Mouse (Mus musculus) intestine, embryonic 16.5 days (tissue): Measurements from ENCODE around the gene Wipf3. TPM values are rescaled to one million over a fixed set of nuclear protein-coding genes. Genes with fewer than 3 reads are reported as not detected.

Experiments
- ATAC-seq: fragments of 200-750 bp; cut with Nextera tagmentation; 2 replicates; pipeline ENCODE4 v1.8.0; 2017; ENCODE audit warnings: moderate TSS enrichment, moderate library complexity
- H3K27ac ChIP-seq: fragments of 300-500 bp; sonication (generic); 2 replicates; pipeline ENCODE4 v1.5.1; 2014; ENCODE audit warnings: mild to moderate bottlenecking, low read length
- H3K27me3 ChIP-seq: fragments of 300-500 bp; sonication (generic); replicated peaks from 2 replicates; pipeline ENCODE4 v1.6.1; 2014; ENCODE audit warnings: low read length, control low read depth, mixed read lengths; ENCODE audit not compliant: control insufficient read depth, insufficient read depth
- H3K36me3 ChIP-seq: fragments of 300-500 bp; sonication (generic); 2 replicates; pipeline ENCODE4 v1.6.1; 2014; ENCODE audit warnings: low read length, control low read depth; ENCODE audit not compliant: control insufficient read depth, insufficient read depth
- H3K4me1 ChIP-seq: fragments of 300-500 bp; sonication (generic); 2 replicates; pipeline ENCODE4 v1.6.1; 2014; ENCODE audit warnings: low read length, control low read depth, mixed read lengths; ENCODE audit not compliant: control insufficient read depth, insufficient read depth
- H3K4me2 ChIP-seq: fragments of 300-500 bp; sonication (generic); 2 replicates; pipeline ENCODE4 v1.6.1; 2014; ENCODE audit warnings: low read depth, low read length, control low read depth
- H3K4me3 ChIP-seq: fragments of 300-500 bp; sonication (generic); 2 replicates; pipeline ENCODE4 v1.5.1; 2014; ENCODE audit warnings: mild to moderate bottlenecking, low read length
- H3K9ac ChIP-seq: fragments of 300-500 bp; sonication (generic); 2 replicates; pipeline ENCODE4 v1.6.1; 2014; ENCODE audit warnings: low read depth, low read length
- H3K9me3 ChIP-seq: fragments of 300-500 bp; sonication (generic); 2 replicates; pipeline ENCODE4 v1.6.1; 2016; ENCODE audit warnings: low read length, control low read depth; ENCODE audit not compliant: control insufficient read depth
- WGBS: fragments of 180-500 bp; shearing (Covaris S2); extraction: QIAGEN DNeasy Blood & Tissue Kit; methylation state at CpG from one replicate; pipeline ENCODE4 v1.1.7; 2014; 5-methylcytosine and 5-hydroxymethylcytosine counted together
- polyA plus RNA-seq: library from polyadenylated mRNA; unstranded; fragments of >200 nt; fragmentation: Nextera tagmentation; extraction: Ambion mirVana; gene quantifications from 2 replicates; pipeline ENCODE4 v1.2.1, GENCODE M21; 2015

Wipf3 gene
- polyA plus RNA-seq, 1 experiment from 2014 or later, result 1.7 TPM

DNA sequence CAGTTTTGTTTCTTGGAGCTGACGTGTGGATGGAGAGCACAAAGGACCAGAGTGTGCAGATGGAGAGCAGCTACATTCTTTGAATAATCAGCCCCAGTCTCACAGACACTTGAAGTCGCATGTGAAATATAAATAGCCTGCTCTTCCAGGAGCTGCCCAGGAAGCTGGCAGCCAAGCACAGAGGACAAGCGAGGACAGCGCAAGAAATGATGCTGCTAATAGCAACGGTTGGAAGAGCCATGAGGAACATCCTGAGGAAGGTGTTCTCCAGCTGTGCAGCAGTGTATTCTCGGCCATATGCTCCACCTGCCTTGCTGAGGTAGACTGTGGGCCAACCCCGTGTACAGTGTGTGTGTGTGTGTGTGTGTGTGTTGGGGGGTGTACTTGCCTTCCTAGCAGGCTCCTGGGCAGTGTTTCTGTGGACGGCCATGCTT lies 101.7 kb downstream of the Wipf3 start:
- Histone ChIP-seq H3K4me2 (no peak overlapping the region), H3K36me3 (no peaks in the 10 kb centered on the region), H3K4me1 (no peaks in the 10 kb centered on the region), H3K9me3 (no peaks in the 10 kb centered on the region), H3K4me3 (no peak overlapping the region), H3K27me3 (no peaks in the 10 kb centered on the region), H3K27ac (no peak overlapping the region), H3K9ac (no peak overlapping the region)
- no peak for ATAC-seq
- 59% methylated on average over 8 of the region's 8 CpGs for WGBS

DNA sequence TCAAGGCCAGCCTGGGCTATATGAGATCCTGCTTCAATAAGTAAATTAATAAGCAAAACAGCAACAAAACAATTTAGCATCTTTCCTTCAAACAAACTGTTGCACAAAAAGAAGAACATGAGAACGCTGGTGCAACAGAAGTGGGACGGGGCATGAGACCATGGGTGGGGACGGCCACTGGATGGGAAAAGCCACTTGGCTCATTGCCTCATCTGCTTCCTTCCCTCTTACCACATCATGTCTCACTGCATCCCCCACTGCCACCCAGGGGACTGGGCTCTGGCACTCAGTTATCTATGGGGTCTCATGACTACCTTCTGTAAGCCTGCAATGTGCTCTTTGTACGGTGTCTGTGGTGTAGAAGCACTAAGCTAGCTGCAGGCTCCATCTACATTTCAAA lies 106.1 kb downstream of the Wipf3 start:
- Histone ChIP-seq H3K27ac (no peak overlapping the region), H3K9ac (no peak overlapping the region), H3K4me1 (no peaks in the 10 kb centered on the region), H3K4me3 (no peak overlapping the region), H3K27me3 (no peaks in the 10 kb centered on the region), H3K9me3 (no peaks in the 10 kb centered on the region), H3K36me3 (no peaks in the 10 kb centered on the region), H3K4me2 (no peak overlapping the region)
- no peak for ATAC-seq
- 93% methylated on average over 4 of the region's 4 CpGs for WGBS

DNA sequence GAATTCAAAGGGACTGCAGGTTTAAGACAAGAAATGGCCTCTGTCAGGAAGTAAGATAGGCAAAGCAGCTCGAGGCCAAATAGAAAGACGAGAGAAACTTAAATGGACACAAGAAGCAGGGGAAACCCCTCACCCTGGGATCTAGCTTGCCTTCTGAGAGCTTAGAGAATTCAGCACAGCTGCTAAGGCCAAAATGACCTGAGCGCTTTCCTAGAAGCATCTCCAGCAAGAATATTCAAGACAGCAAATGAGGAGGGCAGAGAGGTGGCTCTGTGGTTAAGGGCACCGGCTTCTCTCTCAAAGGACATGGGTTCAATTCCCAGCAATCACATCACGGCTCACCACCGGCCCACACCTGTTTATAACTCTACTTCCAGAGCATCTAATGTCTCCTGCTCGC lies 107.7 kb downstream of the Wipf3 start:
- Histone ChIP-seq H3K9me3 (no peaks in the 10 kb centered on the region), H3K4me3 (no peak overlapping the region), H3K4me2 (no peak overlapping the region), H3K27me3 (no peaks in the 10 kb centered on the region), H3K27ac (no peak overlapping the region), H3K9ac (no peak overlapping the region), H3K36me3 (no peaks in the 10 kb centered on the region), H3K4me1 (no peaks in the 10 kb centered on the region)
- no peak for ATAC-seq
- WGBS, result 82% methylated on average over 7 of the region's 7 CpGs

DNA sequence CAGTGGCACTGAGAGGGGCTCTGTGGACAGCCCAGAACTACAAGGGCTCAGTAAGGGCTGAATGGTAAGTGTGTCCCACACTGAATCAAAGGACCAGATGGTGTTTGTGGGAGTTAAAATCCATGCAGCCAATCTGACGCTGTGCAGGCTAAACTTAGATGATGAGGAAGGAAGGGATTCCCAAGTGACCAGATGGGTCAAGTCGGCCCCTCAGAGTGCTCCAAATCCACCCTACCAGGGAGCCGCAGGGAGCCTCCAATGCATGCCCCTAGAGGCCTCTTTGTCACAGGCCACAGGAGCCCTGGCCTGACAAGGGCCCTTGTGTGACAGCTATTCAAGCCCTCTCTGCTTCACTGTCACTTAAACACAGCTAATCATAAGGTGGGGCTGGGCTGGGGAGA lies 109.4 kb downstream of the Wipf3 start:
- H3K4me2 ChIP-seq, result no peak overlapping the region
- H3K27me3 ChIP-seq, result no peaks in the 10 kb centered on the region
- no peak overlapping the region for H3K4me3 ChIP-seq
- no peak overlapping the region for H3K9ac ChIP-seq
- H3K27ac ChIP-seq, result no peak overlapping the region
- no peaks in the 10 kb centered on the region for H3K4me1 ChIP-seq
- H3K36me3 ChIP-seq, result no peaks in the 10 kb centered on the region
- ATAC-seq, result no peak
- WGBS, result 53% methylated on average over 3 of the region's 3 CpGs
- H3K9me3 ChIP-seq, result no peaks in the 10 kb centered on the region

DNA sequence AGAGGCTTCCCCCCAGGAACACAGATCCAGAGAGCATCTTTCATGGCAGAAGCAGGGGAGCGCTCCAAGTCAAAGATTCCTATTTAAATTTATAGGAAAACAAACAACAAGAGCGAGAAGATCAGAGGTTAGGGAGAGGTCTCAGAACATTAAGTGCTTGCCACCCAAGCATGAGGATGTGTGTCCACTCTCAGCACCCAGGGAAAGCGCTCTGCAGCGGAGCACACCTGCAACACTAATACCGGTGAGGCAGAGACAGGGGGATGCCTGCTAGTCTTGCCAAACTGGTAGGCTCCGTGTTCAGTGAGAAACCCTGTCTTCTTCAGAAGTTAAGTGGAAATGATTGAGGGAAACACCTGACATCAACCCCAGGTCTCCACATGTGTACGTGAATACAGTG lies 110.0 kb downstream of the Wipf3 start:
- Histone ChIP-seq H3K9ac (no peak overlapping the region), H3K27me3 (no peaks in the 10 kb centered on the region), H3K27ac (no peak overlapping the region), H3K36me3 (no peaks in the 10 kb centered on the region), H3K9me3 (no peaks in the 10 kb centered on the region), H3K4me2 (no peak overlapping the region), H3K4me1 (no peaks in the 10 kb centered on the region), H3K4me3 (no peak overlapping the region)
- ATAC-seq, result no peak
- 85% methylated on average over 7 of the region's 7 CpGs for WGBS

DNA sequence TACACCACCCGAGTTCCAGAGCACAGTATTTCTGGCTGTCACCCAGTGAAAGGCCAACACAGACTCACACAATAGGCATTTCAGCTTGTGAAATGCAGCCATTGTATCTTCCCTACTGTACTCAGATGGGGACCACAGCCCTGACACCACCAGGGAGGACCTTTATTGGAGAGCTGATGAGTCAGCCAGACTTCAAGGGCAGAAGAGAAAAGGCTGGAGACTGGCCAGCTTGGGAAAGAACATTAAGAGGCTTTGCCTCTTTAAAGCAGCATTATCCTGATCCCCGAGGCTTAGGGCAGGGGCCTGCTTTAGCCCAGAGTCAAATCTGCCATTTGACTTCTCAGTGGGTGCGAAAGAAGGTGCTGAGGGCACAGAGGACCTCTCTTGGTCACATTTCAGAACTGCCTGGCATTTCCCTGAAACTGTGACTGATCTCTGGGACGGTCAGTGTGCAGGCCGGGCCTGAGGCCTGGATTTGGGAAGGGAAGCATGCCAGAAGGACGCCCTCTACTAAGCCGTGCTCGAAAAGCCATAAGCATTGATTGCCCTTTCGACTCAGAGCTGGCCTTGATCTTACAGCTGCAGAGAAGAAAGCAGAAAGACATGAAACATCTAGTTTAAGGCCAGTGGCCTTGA lies 111.0 kb downstream of the Wipf3 start:
- Histone ChIP-seq H3K9ac (no peak overlapping the region), H3K4me1 (no peaks in the 10 kb centered on the region), H3K4me3 (no peak overlapping the region), H3K27me3 (no peaks in the 10 kb centered on the region), H3K36me3 (no peaks in the 10 kb centered on the region), H3K9me3 (no peaks in the 10 kb centered on the region), H3K4me2 (no peak overlapping the region), H3K27ac (no peak overlapping the region)
- 68% methylated on average over 9 of the region's 9 CpGs for WGBS
- ATAC-seq, result no peak

DNA sequence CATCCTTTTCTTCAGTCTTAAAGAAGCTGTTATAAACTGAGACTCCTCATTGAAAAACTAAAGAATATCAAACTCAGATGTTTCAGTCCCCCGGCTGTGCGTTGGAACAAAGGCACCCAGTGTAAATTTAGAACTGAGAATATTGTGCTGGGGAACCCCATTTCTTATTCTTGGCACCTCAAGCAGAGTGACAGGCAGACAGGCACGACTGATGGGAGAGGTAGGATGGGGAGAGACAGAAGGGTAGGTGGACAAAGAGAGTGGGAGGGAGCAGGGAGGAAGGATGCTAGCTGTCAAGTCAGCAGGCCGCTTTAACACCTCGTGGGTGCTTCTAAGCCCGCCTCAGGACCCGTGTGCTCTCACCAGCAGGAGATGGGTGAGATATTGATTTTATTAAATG lies 113.4 kb downstream of the Wipf3 start:
- WGBS, result 80% methylated on average over 7 of the region's 7 CpGs
- Histone ChIP-seq H3K9me3 (no peaks in the 10 kb centered on the region), H3K9ac (no peak overlapping the region), H3K4me2 (no peak overlapping the region), H3K27ac (no peak overlapping the region), H3K4me1 (no peaks in the 10 kb centered on the region), H3K36me3 (no peaks in the 10 kb centered on the region), H3K27me3 (no peaks in the 10 kb centered on the region), H3K4me3 (no peak overlapping the region)
- no peak for ATAC-seq

DNA sequence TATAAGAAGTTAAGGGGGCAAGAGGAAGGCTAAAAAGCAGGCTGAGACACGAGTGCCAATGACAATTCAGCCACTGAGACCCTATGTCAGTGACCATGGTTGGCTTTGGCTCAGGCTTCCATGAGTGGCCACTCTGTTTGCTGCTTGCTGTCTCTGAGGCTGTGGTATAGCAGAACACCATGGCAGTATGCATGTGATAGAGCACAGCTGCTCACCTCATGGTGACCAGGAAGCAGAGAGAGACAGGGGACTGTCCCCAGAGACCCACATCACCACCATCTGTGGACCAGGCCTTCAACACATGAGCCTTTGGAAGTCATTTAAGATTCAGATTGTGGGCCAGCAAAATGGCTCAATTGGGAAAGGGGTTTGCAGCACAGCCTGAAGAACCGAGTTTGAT lies 114.2 kb downstream of the Wipf3 start:
- Histone ChIP-seq H3K4me2 (no peak overlapping the region), H3K36me3 (no peaks in the 10 kb centered on the region), H3K27me3 (no peaks in the 10 kb centered on the region), H3K9ac (no peak overlapping the region), H3K4me1 (peaks cover 4% of the 10 kb centered on the region), H3K27ac (no peak overlapping the region), H3K4me3 (no peak overlapping the region), H3K9me3 (no peaks in the 10 kb centered on the region)
- no peak for ATAC-seq
- WGBS, result 84% methylated on average over 2 of the region's 2 CpGs

DNA sequence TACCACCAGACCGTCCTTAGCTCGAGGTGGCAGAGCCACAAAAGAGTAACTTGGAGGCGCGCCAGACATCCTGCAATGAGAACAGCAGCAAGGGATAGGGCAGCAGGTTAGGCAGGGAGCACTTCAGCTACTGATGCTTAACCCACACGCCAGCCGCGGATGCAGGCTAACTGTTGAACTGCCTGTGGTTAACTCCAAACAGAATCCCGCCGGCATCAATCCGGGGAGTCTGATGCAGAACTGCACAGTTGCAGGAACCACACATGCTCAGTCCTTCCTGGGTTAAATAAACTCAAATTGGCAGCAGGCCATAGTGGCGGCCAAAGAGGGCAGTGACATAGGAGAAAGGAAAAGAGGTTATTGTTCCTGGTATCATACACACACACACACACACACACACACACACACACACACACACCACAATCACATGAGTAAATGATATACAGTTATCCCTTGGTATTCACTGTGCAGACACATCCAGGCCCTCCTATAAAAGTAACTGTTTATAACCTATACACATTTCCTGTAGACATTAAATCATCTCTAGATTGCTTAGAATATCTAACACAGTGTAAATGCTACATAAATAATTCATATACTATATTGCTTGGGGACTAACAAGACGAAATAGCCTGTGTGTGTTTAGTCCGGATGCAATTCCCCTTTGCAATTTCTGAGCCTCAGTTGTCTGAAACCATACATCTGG lies 119.1 kb downstream of the Wipf3 start:
- WGBS, result 54% methylated on average over 13 of the region's 13 CpGs
- Histone ChIP-seq H3K27ac (no peak overlapping the region), H3K4me1 (peaks cover 11% of the 10 kb centered on the region), H3K4me2 (no peak overlapping the region), H3K36me3 (no peaks in the 10 kb centered on the region), H3K4me3 (no peak overlapping the region), H3K9ac (no peak overlapping the region), H3K27me3 (no peaks in the 10 kb centered on the region), H3K9me3 (no peaks in the 10 kb centered on the region)
- ATAC-seq, result no peak

DNA sequence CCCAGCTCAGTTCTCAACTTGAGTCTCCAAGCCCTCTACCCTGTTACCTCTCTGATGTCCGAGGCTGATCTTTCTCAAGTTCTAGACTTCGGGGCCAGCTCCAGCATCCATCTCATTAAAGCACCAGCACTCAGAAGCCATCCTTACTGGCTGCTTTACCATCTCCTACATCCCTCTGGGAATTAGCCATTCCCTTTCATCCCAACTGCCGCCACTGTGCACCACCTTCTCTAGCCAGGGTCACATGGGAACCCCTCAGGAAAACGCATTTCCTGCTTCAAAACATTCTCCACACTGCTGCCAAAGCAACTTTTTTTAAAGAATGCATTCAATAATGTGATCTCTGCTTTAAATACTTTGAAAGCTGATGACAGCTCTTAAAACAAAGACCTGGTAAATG lies 119.9 kb downstream of the Wipf3 start:
- Histone ChIP-seq H3K4me1 (peaks cover 11% of the 10 kb centered on the region), H3K4me2 (no peak overlapping the region), H3K4me3 (no peak overlapping the region), H3K9me3 (no peaks in the 10 kb centered on the region), H3K9ac (no peak overlapping the region), H3K36me3 (no peaks in the 10 kb centered on the region), H3K27ac (no peak overlapping the region), H3K27me3 (no peaks in the 10 kb centered on the region)
- WGBS, result 72% methylated on average over 4 of the region's 4 CpGs
- ATAC-seq, result no peak
